Mouse (Mus musculus) thymus, adult 2 months (tissue): ENCODE data around the gene Tpcn1. TPM values are rescaled to one million over a fixed set of nuclear protein-coding genes. Genes with fewer than 3 reads are reported as not detected.

ENCODE experiments used
- DNase-seq: peaks from one replicate; pipeline ENCODE4 v3.0.0; 2021
- H3K27ac ChIP-seq: fragments of 200-500 bp; 2 replicates; pipeline ENCODE4 v1.5.1; 2012; ENCODE audit warnings: low read length, control low read depth; ENCODE audit not compliant: control insufficient read depth, insufficient read depth
- H3K27me3 ChIP-seq: fragments of 200-500 bp; 2 replicates; pipeline ENCODE4 v1.6.1; 2012; ENCODE audit warnings: mild to moderate bottlenecking, low read length, moderate library complexity, mixed read lengths; ENCODE audit not compliant: control insufficient read depth, insufficient read depth
- H3K36me3 ChIP-seq: fragments of 200-500 bp; 2 replicates; pipeline ENCODE4 v1.6.1; 2012; ENCODE audit warnings: mild to moderate bottlenecking, low read length, moderate library complexity; ENCODE audit not compliant: control insufficient read depth, insufficient read depth
- H3K4me1 ChIP-seq: fragments of 200-500 bp; replicated peaks from 2 replicates; pipeline ENCODE4 v1.6.1; 2012; ENCODE audit warnings: low read length; ENCODE audit not compliant: control insufficient read depth, insufficient read depth
- H3K4me3 ChIP-seq: fragments of 200-500 bp; 2 replicates; pipeline ENCODE4 v1.5.1; 2012; ENCODE audit warnings: mild to moderate bottlenecking, low read length, control low read depth, moderate library complexity; ENCODE audit not compliant: control insufficient read depth, insufficient read depth
- CTCF ChIP-seq: fragments of 200-500 bp; IDR thresholded peaks from 2 replicates; pipeline ENCODE4 v1.5.1; 2012; ENCODE audit warnings: mild to moderate bottlenecking, control low read depth, low read length, moderate library complexity, borderline replicate concordance; ENCODE audit not compliant: control insufficient read depth, poor library complexity, insufficient read depth; ENCODE audit errors: extremely low read depth
- POLR2A ChIP-seq: fragments of 200-500 bp; IDR thresholded peaks from 2 replicates; pipeline ENCODE4 v1.6.1; 2012; ENCODE audit warnings: mild to moderate bottlenecking, low read length, control low read depth, moderate library complexity; ENCODE audit not compliant: control insufficient read depth, poor library complexity, insufficient read depth; ENCODE audit errors: extremely low read depth
- WGBS: fragments of 180-500 bp; shearing (Covaris S2); methylation state at CpG from one replicate; pipeline ENCODE4 v1.1.7; 2018; 5-methylcytosine and 5-hydroxymethylcytosine counted together
- polyA plus RNA-seq: library from polyadenylated mRNA; depleted of rRNA; stranded (reverse); fragments of >200 nt; gene quantifications from 2 replicates; pipeline ENCODE4 v1.2.3, GENCODE M21; 2012

The Tpcn1 gene
- polyA plus RNA-seq, 1 experiment, result 203 TPM

DNA sequence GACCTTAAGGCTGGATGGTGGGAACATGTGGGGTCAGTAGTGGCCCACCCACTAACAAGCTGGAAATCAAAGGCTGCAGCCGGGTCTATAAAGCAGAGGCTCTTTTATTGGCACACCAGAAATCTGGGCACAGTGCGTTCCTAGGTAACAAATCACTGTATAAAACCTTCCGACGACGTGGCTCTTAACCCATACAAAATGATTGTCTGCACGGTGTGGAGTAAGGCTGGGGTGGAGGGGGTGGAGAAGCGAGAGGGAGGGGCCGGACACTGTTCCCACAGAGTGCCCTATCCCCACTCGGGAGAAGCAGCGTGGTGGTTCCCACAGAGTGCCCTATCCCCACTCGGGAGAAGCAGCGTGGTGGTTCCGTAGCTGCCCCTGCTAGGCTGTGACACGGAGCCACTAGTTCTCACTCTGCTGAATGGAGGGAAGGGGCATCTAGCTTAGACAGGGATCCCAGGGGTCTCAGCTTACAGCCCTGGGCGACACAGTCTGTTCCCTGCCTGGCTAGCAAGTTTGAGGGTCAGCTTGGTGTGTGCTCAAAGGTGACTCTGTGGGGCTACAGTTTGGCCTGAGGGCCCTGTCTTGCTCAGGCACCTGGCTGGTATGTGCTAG is 54.3 kb downstream of the Tpcn1 start:
- 94% methylated on average over 15 of the region's 15 CpGs for WGBS
- Histone ChIP-seq H3K4me3 (no peak overlapping the region), H3K4me1 (peaks cover 5% of the 10 kb centered on the region), H3K36me3 (peaks cover 33% of the 10 kb centered on the region), H3K27me3 (no peaks in the 10 kb centered on the region), H3K27ac (no peak overlapping the region)
- TF ChIP-seq POLR2A, result no peak
- no peak for DNase-seq

DNA sequence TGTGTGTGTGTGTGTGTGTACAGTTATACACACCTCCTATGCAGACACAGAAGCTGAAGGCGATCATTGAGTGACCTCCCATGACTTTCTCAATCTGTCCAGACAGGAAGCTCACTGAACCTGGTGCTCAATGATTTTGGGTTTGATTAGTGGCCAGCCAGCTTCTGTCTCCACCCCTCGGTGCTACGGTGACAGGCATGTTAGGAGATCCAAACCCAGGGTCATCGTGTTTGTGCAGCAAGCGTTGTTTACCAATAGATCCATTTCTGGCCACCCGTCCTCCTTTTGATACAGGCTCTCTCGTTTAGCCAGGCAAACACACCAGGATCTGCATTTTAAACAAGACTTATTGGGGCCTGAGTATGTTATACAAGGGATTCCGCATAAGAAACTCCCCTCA is 56.8 kb downstream of the Tpcn1 start:
- Histone ChIP-seq H3K27me3 (no peaks in the 10 kb centered on the region), H3K4me1 (peaks cover 8% of the 10 kb centered on the region)

DNA sequence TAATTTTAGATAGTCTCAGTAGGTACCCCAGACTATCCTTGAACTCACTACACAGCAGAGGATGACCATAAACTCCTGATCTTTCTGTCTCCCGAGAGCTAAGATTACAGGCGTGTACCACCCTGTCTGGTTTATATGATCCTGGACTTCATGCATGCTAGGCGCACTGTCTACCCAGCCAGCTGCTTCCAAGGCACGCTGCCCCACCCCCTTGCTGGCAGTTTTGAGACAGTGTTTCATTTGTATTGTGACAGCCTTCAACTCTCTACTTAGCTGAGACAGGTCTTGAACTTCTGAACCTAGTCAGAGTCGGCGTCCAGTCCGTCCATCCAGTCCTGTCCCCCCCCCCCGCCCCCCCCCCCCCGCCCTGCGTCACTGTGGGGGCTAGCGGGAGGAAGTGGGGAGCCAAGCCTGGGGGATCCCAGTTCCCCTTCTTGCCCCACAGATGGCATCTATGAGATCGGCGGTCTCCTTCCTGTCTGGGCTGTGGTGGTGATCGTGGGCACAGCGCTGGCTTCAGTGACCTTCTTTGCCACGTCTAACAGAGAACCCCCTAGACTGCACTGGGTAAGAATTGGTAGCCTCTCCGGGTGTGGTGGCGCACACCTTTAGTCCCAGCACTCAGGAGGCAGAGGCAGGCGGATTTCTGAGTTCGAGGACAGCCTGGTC is 61.0 kb downstream of the Tpcn1 start:
- Histone ChIP-seq H3K27me3 (no peaks in the 10 kb centered on the region), H3K4me1 (peaks cover 8% of the 10 kb centered on the region), H3K4me3 (no peak overlapping the region), H3K27ac (no peak overlapping the region), H3K36me3 (no peaks in the 10 kb centered on the region)
- DNase-seq, result no peak
- 26% methylated on average over 17 of the region's 20 CpGs for WGBS
- no peak for TF ChIP-seq POLR2A
- no peak for TF ChIP-seq CTCF

More for the DNA sequence above, 56.8 kb downstream of the Tpcn1 start:
- Histone ChIP-seq H3K36me3 (peaks cover 14% of the 10 kb centered on the region), H3K4me3 (no peak overlapping the region), H3K27ac (no peak overlapping the region)
- no peak for TF ChIP-seq CTCF
- 95% methylated on average over 8 of the region's 8 CpGs for WGBS
- no peak for DNase-seq

DNA sequence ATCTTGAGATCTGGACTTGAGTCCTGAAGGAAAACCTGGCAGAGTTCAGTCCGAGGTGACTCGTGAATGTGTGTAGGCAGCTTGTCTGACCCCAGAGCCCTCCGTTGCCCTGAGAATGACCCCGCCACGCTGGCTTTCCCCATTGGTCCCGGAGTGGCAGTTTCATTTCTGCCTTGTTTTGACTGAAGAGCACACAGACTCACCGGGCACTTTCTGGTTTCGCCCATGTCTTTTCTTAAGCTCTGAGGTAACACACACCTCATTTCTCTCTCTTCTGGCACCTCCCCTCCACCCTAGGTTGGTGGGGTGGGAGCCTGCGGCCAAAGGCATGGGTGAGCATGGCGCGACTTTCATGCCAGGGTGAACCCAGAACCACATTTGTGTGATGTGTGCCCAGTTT is 62.2 kb downstream of the Tpcn1 start:
- TF ChIP-seq POLR2A, result no peak
- TF ChIP-seq CTCF, result no peak
- Histone ChIP-seq H3K27ac (no peak overlapping the region), H3K4me1 (peaks cover 8% of the 10 kb centered on the region), H3K4me3 (no peak overlapping the region), H3K27me3 (no peaks in the 10 kb centered on the region), H3K36me3 (no peaks in the 10 kb centered on the region)
- WGBS, result 61% methylated on average over 11 of the region's 11 CpGs
- no peak for DNase-seq

DNA sequence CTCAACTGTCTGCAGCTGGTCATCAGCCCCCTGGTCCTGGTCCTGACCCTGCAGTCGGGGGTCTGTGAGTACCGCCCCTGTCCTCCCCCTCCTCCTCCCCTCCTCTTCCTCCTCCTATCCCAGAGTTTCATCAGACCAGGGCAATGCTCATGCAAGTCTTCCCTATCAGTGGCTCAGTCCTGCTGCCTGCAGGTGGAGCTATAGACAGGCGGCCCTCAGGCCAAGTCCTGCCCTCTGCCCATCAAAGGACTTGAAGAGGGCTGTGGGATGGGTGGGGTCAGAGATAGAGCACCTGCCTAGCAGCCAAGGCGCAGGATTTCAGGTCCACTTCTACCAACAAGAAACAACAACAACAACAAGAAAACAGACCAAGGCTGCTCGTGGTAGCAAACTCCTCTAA is 62.7 kb downstream of the Tpcn1 start:
- Histone ChIP-seq H3K4me3 (no peak overlapping the region), H3K27me3 (no peaks in the 10 kb centered on the region), H3K4me1 (peaks cover 8% of the 10 kb centered on the region), H3K27ac (no peak overlapping the region), H3K36me3 (no peaks in the 10 kb centered on the region)
- TF ChIP-seq CTCF (no peak), POLR2A (no peak)
- WGBS, result 71% methylated on average over 5 of the region's 5 CpGs
- no peak for DNase-seq

DNA sequence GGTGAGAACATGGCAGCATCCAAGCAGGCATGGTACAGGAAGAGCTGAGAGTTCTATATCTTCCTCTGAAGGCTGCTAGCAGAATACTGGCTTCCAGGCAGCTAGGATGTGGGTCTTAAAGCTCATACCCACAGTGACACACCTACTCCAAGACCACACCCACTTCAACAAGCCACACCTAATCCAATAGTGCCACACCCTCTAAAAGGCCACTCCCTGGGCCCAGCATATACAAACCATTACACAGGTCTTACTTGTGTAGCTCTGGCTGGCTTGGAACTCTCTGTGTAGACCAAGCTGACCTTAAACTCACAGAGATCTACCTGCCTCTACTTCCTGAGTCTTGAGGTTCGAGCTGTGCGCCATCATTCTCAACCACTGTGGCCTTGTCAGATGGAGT is 63.7 kb downstream of the Tpcn1 start:
- no peaks in the 10 kb centered on the region for H3K27me3 ChIP-seq
- TF ChIP-seq POLR2A, result no peak
- no peak for TF ChIP-seq CTCF
- peaks cover 8% of the 10 kb centered on the region for H3K4me1 ChIP-seq
- H3K36me3 ChIP-seq, result no peaks in the 10 kb centered on the region
- H3K27ac ChIP-seq, result no peak overlapping the region
- H3K4me3 ChIP-seq, result no peak overlapping the region
- 99% methylated on average over 2 of the region's 2 CpGs for WGBS
- no peak for DNase-seq

DNA sequence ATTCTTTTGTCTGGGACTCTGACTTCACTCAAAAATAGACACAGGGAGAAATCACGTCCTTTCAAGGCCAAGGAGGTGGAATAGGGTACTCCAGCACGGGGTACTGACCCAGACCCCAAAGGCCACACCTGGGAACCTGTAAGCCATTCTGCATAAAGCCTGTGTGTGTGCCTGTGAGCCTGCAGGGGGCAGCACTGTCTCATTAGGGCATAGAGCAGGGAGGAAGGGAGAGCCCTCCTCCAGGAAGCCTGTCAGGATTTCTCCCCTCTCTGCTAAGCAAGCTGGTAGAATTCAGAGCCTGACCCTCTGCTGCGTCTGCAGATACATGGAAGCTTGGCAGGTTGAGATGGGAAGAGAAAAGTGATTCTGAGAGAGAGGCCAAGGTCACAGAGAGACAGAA is 65.8 kb downstream of the Tpcn1 start:
- no peaks in the 10 kb centered on the region for H3K36me3 ChIP-seq
- no peak for TF ChIP-seq POLR2A
- peak; percentile 79; the same call in 1 of the 2 replicates for TF ChIP-seq CTCF
- H3K4me3 ChIP-seq, result no peak overlapping the region
- WGBS, result 91% methylated on average over 3 of the region's 3 CpGs
- H3K27ac ChIP-seq, result no peak overlapping the region
- H3K4me1 ChIP-seq, result no peaks in the 10 kb centered on the region; the same call in 1 of the 2 replicates
- no peaks in the 10 kb centered on the region for H3K27me3 ChIP-seq
- DNase-seq, result peak; percentile 50
